27 mouse cellular contexts compared by ENCODE assay signal in genomic region chr17:47633999-47634770, GRCm38 (mm10). TPM values are rescaled to one million over a fixed set of nuclear protein-coding genes. Genes with fewer than 3 reads are reported as not detected.
DNase-seq lines count a peak whose midpoint lies in the region; ATAC-seq and TF ChIP-seq lines count a peak whose summit lies in the region.
"Had no signal": no experiment of that assay in that cellular context is flagged by ENCODE, and none has a peak within 500 bp of the region (broad histone marks: within the 10 kb centered on the region; RNA-seq: fewer than 3 reads in every experiment).

No protein-coding gene starts in this region.

- WGBS in liver, embryonic 13.5 days (ENCODE audit: insufficient replicate concordance) = 61% methylated on average over 7 of the region's 7 CpGs
- WGBS in intestine, embryonic 14.5 days = 66% methylated on average over 7 of the region's 7 CpGs
- WGBS in intestine, postnatal 0 days = 38% methylated on average over 7 of the region's 7 CpGs
- 64% methylated on average over 7 of the region's 7 CpGs for WGBS in stomach, embryonic 16.5 days
- WGBS in hindbrain, embryonic 13.5 days = 79% methylated on average over 7 of the region's 7 CpGs

- H3K27me3 ChIP-seq in liver, embryonic 13.5 days = no peaks in the 10 kb centered on the region
- H3K27me3 ChIP-seq in intestine, embryonic 14.5 days (replicated peaks; ENCODE audit: control insufficient read depth, insufficient read depth, low read length) = no peaks in the 10 kb centered on the region
- H3K27me3 ChIP-seq in intestine, postnatal 0 days (replicated peaks; ENCODE audit: control insufficient read depth, insufficient read depth, low read length) = no peaks in the 10 kb centered on the region
- H3K27me3 ChIP-seq in stomach, embryonic 16.5 days (ENCODE audit: control insufficient read depth, insufficient read depth, low read length) = no peaks in the 10 kb centered on the region
- H3K27me3 ChIP-seq in hindbrain, embryonic 13.5 days = no peaks in the 10 kb centered on the region
- H3K27me3 ChIP-seq: CH12.LX; embryonic facial prominence, embryonic 12.5 days; heart, embryonic 12.5 days had no signal

- peak overlapping the region; percentile 17; the same call in 1 of the 2 replicates for H3K9ac ChIP-seq in liver, embryonic 13.5 days
- no peak overlapping the region for H3K9ac ChIP-seq in intestine, embryonic 14.5 days (ENCODE audit: low read length)
- no peak overlapping the region for H3K9ac ChIP-seq in intestine, postnatal 0 days (ENCODE audit: low read depth, low read length)
- no peak overlapping the region for H3K9ac ChIP-seq in stomach, embryonic 16.5 days (ENCODE audit: low read length)
- no peak overlapping the region for H3K9ac ChIP-seq in hindbrain, embryonic 13.5 days
- H3K9ac ChIP-seq: embryonic facial prominence, embryonic 12.5 days; heart, embryonic 12.5 days had no signal

- no peak overlapping the region for H3K4me2 ChIP-seq in liver, embryonic 13.5 days
- H3K4me2 ChIP-seq in intestine, embryonic 14.5 days (ENCODE audit: low read length) = peak overlapping the region; percentile 18; the same call in 1 of the 2 replicates
- peak overlapping the region; percentile 27; the same call in 1 of the 2 replicates for H3K4me2 ChIP-seq in intestine, postnatal 0 days (replicated peaks; ENCODE audit: low read depth)
- H3K4me2 ChIP-seq in stomach, embryonic 16.5 days (ENCODE audit: low read depth, low read length) = no peak overlapping the region
- H3K4me2 ChIP-seq in hindbrain, embryonic 13.5 days = no peak overlapping the region
- H3K4me2 ChIP-seq: embryonic facial prominence, embryonic 12.5 days; heart, embryonic 12.5 days had no signal

- peaks cover 18% of the 10 kb centered on the region for H3K36me3 ChIP-seq in liver, embryonic 13.5 days
- H3K36me3 ChIP-seq in intestine, embryonic 14.5 days (ENCODE audit: control insufficient read depth, insufficient read depth, low read length) = peaks cover 11% of the 10 kb centered on the region; the same call in 1 of the 2 replicates
- 0 out of 2 replicates have a peak, but pooled peaks cover 4% of the 10 kb centered on the region for H3K36me3 ChIP-seq in intestine, postnatal 0 days (ENCODE audit: control insufficient read depth, insufficient read depth)
- H3K36me3 ChIP-seq in stomach, embryonic 16.5 days (ENCODE audit: control insufficient read depth, insufficient read depth, low read length) = no peaks in the 10 kb centered on the region
- H3K36me3 ChIP-seq in hindbrain, embryonic 13.5 days = peaks cover 10% of the 10 kb centered on the region; the same call in 1 of the 2 replicates

- no peak for DNase-seq in liver, embryonic 13.5 days
- DNase-seq in liver = no peak
- DNase-seq in intestine, embryonic 14.5 days (ENCODE audit: low spot score) = peak; percentile 63
- no peak for DNase-seq in gastrocnemius, postnatal 36 days
- DNase-seq: adrenal gland, adult 8-10 months; B cell, adult 2 months; cerebellum, adult 18-20 months; cerebellum, postnatal 25 days; gastrocnemius, adult 2 months; heart, postnatal 10 days; kidney, adult 9 months; kidney, postnatal 25 days; right cerebral cortex, postnatal 4 days; thymus, postnatal 14 days had no signal

- no peak for TF ChIP-seq CTCF in intestine, postnatal 0 days (IDR thresholded peaks at IDR 0.05; ENCODE audit: low read depth)

- H3K4me1 ChIP-seq in liver, embryonic 13.5 days (replicated peaks) = peaks cover 43% of the 10 kb centered on the region
- H3K4me1 ChIP-seq in intestine, embryonic 14.5 days (replicated peaks; ENCODE audit: control insufficient read depth, insufficient read depth, low read length) = peaks cover 20% of the 10 kb centered on the region
- peaks cover 7% of the 10 kb centered on the region; the same call in 1 of the 2 replicates for H3K4me1 ChIP-seq in intestine, postnatal 0 days (replicated peaks; ENCODE audit: control insufficient read depth, insufficient read depth, low read length)
- peaks cover 6% of the 10 kb centered on the region for H3K4me1 ChIP-seq in stomach, embryonic 16.5 days (ENCODE audit: control insufficient read depth, insufficient read depth, low read length)
- H3K4me1 ChIP-seq in hindbrain, embryonic 13.5 days (replicated peaks) = peaks cover 39% of the 10 kb centered on the region

- no peak overlapping the region for H3K27ac ChIP-seq in liver, embryonic 13.5 days
- H3K27ac ChIP-seq in intestine, embryonic 14.5 days (ENCODE audit: low read depth) = peak overlapping the region; percentile 80
- peak overlapping the region; percentile 77 for H3K27ac ChIP-seq in intestine, postnatal 0 days (ENCODE audit: low read depth, low read length)
- peak overlapping the region; percentile 33; the same call in 1 of the 2 replicates for H3K27ac ChIP-seq in stomach, embryonic 16.5 days (ENCODE audit: low read length)
- H3K27ac ChIP-seq in hindbrain, embryonic 13.5 days = no peak overlapping the region
- H3K27ac ChIP-seq: embryonic facial prominence, embryonic 12.5 days; gastrocnemius, adult 2 months; hindbrain, embryonic 10.5 days; hindbrain, postnatal 0 days; layer of hippocampus, adult 2 months; limb, embryonic 10.5 days; midbrain, embryonic 10.5 days had no signal

- no peaks in the 10 kb centered on the region for H3K9me3 ChIP-seq in liver, embryonic 13.5 days (replicated peaks)
- no peaks in the 10 kb centered on the region for H3K9me3 ChIP-seq in intestine, embryonic 14.5 days (ENCODE audit: control insufficient read depth, low read length)
- H3K9me3 ChIP-seq in intestine, postnatal 0 days (ENCODE audit: control insufficient read depth) = no peaks in the 10 kb centered on the region
- H3K9me3 ChIP-seq in stomach, embryonic 16.5 days (replicated peaks; ENCODE audit: control insufficient read depth, low read length) = no peaks in the 10 kb centered on the region
- H3K9me3 ChIP-seq in hindbrain, embryonic 13.5 days = no peaks in the 10 kb centered on the region
- H3K9me3 ChIP-seq: embryonic facial prominence, embryonic 12.5 days; G1E; heart, embryonic 12.5 days; hindbrain, embryonic 10.5 days; limb, embryonic 10.5 days; midbrain, embryonic 10.5 days had no signal

- no peak overlapping the region for H3K4me3 ChIP-seq in liver, embryonic 13.5 days (replicated peaks)
- H3K4me3 ChIP-seq in intestine, embryonic 14.5 days (ENCODE audit: low read depth, low read length) = no peak overlapping the region
- no peak overlapping the region for H3K4me3 ChIP-seq in intestine, postnatal 0 days (ENCODE audit: low read depth, low read length)
- no peak overlapping the region for H3K4me3 ChIP-seq in stomach, embryonic 16.5 days (replicated peaks; ENCODE audit: low read length)
- no peak overlapping the region for H3K4me3 ChIP-seq in hindbrain, embryonic 13.5 days
- H3K4me3 ChIP-seq: embryonic facial prominence, embryonic 12.5 days; gastrocnemius, adult 2 months; heart, embryonic 12.5 days; hindbrain, embryonic 10.5 days; layer of hippocampus, adult 2 months; limb, embryonic 10.5 days; midbrain, embryonic 10.5 days had no signal

- no peak for ATAC-seq in liver, embryonic 13.5 days (ENCODE audit: low read depth)
- peak; percentile 66 for ATAC-seq in intestine, embryonic 14.5 days (replicated peaks; ENCODE audit: low FRiP score, low TSS enrichment, low read depth)
- peak; percentile 80 for ATAC-seq in intestine, postnatal 0 days
- ATAC-seq in stomach, embryonic 16.5 days (ENCODE audit: insufficient read depth, low FRiP score) = peak; percentile 23; the same call in 1 of the 2 replicates
- ATAC-seq in hindbrain, embryonic 13.5 days (ENCODE audit: low FRiP score) = no peak
- ATAC-seq: hindbrain, postnatal 0 days; midbrain, embryonic 16.5 days had no signal

- intact Hi-C loops in gastrocnemius, postnatal 36 days (cut with DNase I) = loop anchor here (5.0 kb wide), 1 partner anchor 38 kb away; no protein-coding TSS in a partner anchor

RNA-seq across cellular contexts. Expression of gene Usp49, which starts 3.7 kb away (rescaled TPM):
- 3.3 and 4.1 TPM in 2 replicates for polyA plus RNA-seq in liver, embryonic 13.5 days (2015; fragmentation: Nextera tagmentation; extraction: Ambion mirVana)
- polyA plus RNA-seq in intestine, embryonic 14.5 days (2014; fragmentation: Nextera tagmentation; extraction: Ambion mirVana) = 5.3 and 6.5 TPM in 2 replicates
- 2.6 and 2.9 TPM in 2 replicates for polyA plus RNA-seq in intestine, postnatal 0 days (2015; fragmentation: Nextera tagmentation; extraction: Ambion mirVana)
- polyA plus RNA-seq in stomach, embryonic 16.5 days (2015; fragmentation: Nextera tagmentation; extraction: Ambion mirVana) = 3.3 and 3.5 TPM in 2 replicates
- polyA plus RNA-seq in hindbrain, embryonic 13.5 days (2015; fragmentation: Nextera tagmentation; extraction: Ambion mirVana) = 8.6 and 9.1 TPM in 2 replicates
- total RNA-seq in gastrocnemius, postnatal 36 days (2021) = 1 to 10 TPM; 3.2 to 3.3 TPM

RNA-seq across cellular contexts. Expression of gene Gm20517, which starts 22.8 kb away (rescaled TPM):
- polyA plus RNA-seq in liver, embryonic 13.5 days (2015; fragmentation: Nextera tagmentation; extraction: Ambion mirVana) = 1.8 TPM in 2 replicates
- polyA plus RNA-seq in intestine, embryonic 14.5 days (2014; fragmentation: Nextera tagmentation; extraction: Ambion mirVana) = 1.6 and 1.8 TPM in 2 replicates
- polyA plus RNA-seq in intestine, postnatal 0 days (2015; fragmentation: Nextera tagmentation; extraction: Ambion mirVana) = 0.47 and 1.2 TPM in 2 replicates
- 0.89 and 1.9 TPM in 2 replicates for polyA plus RNA-seq in stomach, embryonic 16.5 days (2015; fragmentation: Nextera tagmentation; extraction: Ambion mirVana)
- polyA plus RNA-seq in hindbrain, embryonic 13.5 days (2015; fragmentation: Nextera tagmentation; extraction: Ambion mirVana) = 2.1 and 2.7 TPM in 2 replicates
- 1 to 10 TPM in 1 of 2 experiments, under 1 TPM in 1; 0.42 to 1.3 TPM for total RNA-seq in gastrocnemius, postnatal 36 days (2021)

RNA-seq across cellular contexts. Expression of gene Med20, which starts 22.8 kb away (rescaled TPM):
- 26.0 and 26.1 TPM in 2 replicates for polyA plus RNA-seq in liver, embryonic 13.5 days (2015; fragmentation: Nextera tagmentation; extraction: Ambion mirVana)
- 45.2 and 48.2 TPM in 2 replicates for polyA plus RNA-seq in intestine, embryonic 14.5 days (2014; fragmentation: Nextera tagmentation; extraction: Ambion mirVana)
- polyA plus RNA-seq in intestine, postnatal 0 days (2015; fragmentation: Nextera tagmentation; extraction: Ambion mirVana) = 22.8 and 22.9 TPM in 2 replicates
- polyA plus RNA-seq in stomach, embryonic 16.5 days (2015; fragmentation: Nextera tagmentation; extraction: Ambion mirVana) = 40.7 and 47.5 TPM in 2 replicates
- 42.5 and 44.8 TPM in 2 replicates for polyA plus RNA-seq in hindbrain, embryonic 13.5 days (2015; fragmentation: Nextera tagmentation; extraction: Ambion mirVana)
- total RNA-seq in gastrocnemius, postnatal 36 days (2021) = 10 to 100 TPM; 12.9 to 14.9 TPM

RNA-seq across cellular contexts. Expression of gene Bysl, which starts 22.9 kb away (rescaled TPM):
- polyA plus RNA-seq in liver, embryonic 13.5 days (2015; fragmentation: Nextera tagmentation; extraction: Ambion mirVana) = 28.0 and 28.4 TPM in 2 replicates
- polyA plus RNA-seq in intestine, embryonic 14.5 days (2014; fragmentation: Nextera tagmentation; extraction: Ambion mirVana) = 25.7 and 27.4 TPM in 2 replicates
- 7.7 and 8.2 TPM in 2 replicates for polyA plus RNA-seq in intestine, postnatal 0 days (2015; fragmentation: Nextera tagmentation; extraction: Ambion mirVana)
- polyA plus RNA-seq in stomach, embryonic 16.5 days (2015; fragmentation: Nextera tagmentation; extraction: Ambion mirVana) = 21.0 and 22.1 TPM in 2 replicates
- 33.9 and 34.2 TPM in 2 replicates for polyA plus RNA-seq in hindbrain, embryonic 13.5 days (2015; fragmentation: Nextera tagmentation; extraction: Ambion mirVana)
- total RNA-seq in gastrocnemius, postnatal 36 days (2021) = 10 to 100 TPM; 13.8 to 14.2 TPM

RNA-seq across cellular contexts. Expression of gene Tomm6, which starts 54.0 kb away (rescaled TPM):
- polyA plus RNA-seq in liver, embryonic 13.5 days (2015; fragmentation: Nextera tagmentation; extraction: Ambion mirVana) = 288 and 289 TPM in 2 replicates
- 455 and 463 TPM in 2 replicates for polyA plus RNA-seq in intestine, embryonic 14.5 days (2014; fragmentation: Nextera tagmentation; extraction: Ambion mirVana)
- 384 and 398 TPM in 2 replicates for polyA plus RNA-seq in intestine, postnatal 0 days (2015; fragmentation: Nextera tagmentation; extraction: Ambion mirVana)
- polyA plus RNA-seq in stomach, embryonic 16.5 days (2015; fragmentation: Nextera tagmentation; extraction: Ambion mirVana) = 357 and 376 TPM in 2 replicates
- polyA plus RNA-seq in hindbrain, embryonic 13.5 days (2015; fragmentation: Nextera tagmentation; extraction: Ambion mirVana) = 289 and 295 TPM in 2 replicates
- total RNA-seq in gastrocnemius, postnatal 36 days (2021) = 100 to 1,000 TPM; 105 to 118 TPM

Comparison
In these comparisons a context has a peak if more than half of its experiments do, and no peak if none do; other contexts are left out.
1. ATAC-seq: peak in intestine, embryonic 14.5 days (single experiment), intestine, postnatal 0 days (single experiment) and stomach, embryonic 16.5 days (single experiment); none in liver, embryonic 13.5 days (single experiment) and hindbrain, embryonic 13.5 days (single experiment).
2. H3K27ac ChIP-seq: peak in intestine, embryonic 14.5 days (single experiment), intestine, postnatal 0 days (single experiment) and stomach, embryonic 16.5 days (single experiment); none in liver, embryonic 13.5 days (single experiment) and hindbrain, embryonic 13.5 days (single experiment).
3. H3K4me2 ChIP-seq: peak in intestine, embryonic 14.5 days (single experiment) and intestine, postnatal 0 days (single experiment); none in liver, embryonic 13.5 days (single experiment), stomach, embryonic 16.5 days (single experiment) and hindbrain, embryonic 13.5 days (single experiment).